Mouse (Mus musculus) T-helper 17 cell (primary cell): ENCODE data around the gene Sergef.

Experiments
- in situ Hi-C, 2 experiments: fragments of 300-600 bp; cut with MboI, MseI; formaldehyde crosslinking; loops; 1 replicate in 1 of 2; 2 replicates in 1 of 2; pipeline ENCODE4 v1.15.1; 2025; ENCODE audit warnings: high pct_unique_total_duplicates in 2 of 2

The Sergef gene

DNA sequence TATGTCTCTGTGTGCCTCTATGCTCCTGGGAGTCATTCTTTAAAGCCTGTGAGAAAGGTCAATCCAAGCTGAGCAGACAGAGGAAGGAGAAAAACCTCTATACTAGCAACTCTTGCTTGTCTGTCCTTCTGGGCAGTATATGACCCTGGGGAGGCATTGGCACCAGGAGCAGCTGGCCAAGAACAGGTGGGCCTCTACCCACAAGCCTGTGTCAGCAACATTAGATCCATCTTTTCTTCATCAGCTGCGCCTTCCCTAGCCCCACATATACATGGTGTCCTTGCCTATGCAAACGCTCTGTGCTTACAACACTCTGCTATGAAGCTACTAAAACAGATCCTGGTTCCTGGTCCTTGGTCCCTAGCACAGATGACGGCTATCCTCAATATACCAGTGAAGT is 97.5 kb downstream of the Sergef start:
- in situ Hi-C loops = no loop called here

DNA sequence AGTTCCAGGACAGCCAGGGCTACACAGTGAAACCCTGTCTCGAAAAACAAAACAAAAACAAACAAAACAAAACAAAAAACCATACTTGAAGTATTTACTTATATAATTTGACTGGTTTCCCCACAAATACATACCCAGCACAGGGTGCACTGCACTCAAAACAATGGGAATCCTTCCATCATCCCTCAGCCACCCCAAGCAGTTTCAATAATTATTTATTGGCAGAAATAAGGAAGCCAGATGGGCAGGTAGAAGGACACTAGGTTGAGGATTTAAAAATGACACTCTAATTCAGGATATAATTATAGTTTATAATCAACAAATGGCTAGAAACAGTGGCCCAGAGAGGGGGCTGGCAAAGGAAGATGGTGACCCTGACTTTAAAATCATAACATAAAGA is 99.0 kb downstream of the Sergef start:
- in situ Hi-C loops = no loop called here

DNA sequence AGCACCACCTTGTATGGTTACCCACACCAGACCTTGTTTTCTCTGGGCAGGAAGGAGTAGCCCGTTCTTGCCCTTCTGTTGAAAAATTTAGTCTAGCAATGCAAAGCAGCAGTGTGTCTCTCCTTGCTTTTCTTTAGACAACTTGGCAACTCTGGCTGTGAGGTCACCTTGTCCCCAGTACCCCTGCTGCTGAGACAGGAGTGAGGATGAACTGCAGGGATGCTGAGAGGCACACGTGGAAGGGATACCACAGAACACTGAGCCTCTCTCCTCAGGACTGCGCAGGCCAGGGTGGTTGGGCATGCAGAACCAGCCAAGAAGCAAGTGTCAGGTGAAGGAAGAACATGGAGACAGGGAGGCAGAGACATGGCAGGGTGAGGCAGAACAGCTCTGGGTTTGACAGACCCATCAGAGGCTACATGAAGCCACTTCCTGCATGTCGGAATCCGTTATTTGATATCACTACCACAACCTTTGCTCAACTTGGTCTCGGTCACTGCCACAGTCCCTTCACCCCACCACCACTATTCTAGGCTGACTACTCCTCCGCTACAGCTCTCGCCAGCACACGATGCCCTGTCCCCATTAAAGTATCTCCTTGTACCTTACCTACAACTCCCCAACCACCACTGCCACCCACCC is 103.0 kb downstream of the Sergef start:
- in situ Hi-C loops = no loop called here

DNA sequence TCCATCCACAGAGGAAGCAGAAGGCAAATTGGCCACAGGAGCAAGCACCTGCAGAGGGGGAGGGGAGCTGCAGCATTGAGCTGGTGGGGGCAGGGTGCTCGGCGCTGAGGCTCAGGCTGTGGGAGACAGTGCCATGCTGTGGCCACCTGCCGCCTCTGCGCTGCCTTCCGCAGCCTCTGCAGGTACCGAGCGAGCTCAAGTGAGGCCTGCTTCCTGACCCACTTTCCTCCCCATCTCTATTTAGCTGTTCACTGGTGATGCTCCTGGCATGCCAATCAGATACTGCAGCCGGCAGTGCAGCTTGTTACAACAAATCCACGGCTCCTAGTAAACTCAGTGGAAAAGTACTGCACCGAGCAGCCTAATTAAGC is 104.2 kb downstream of the Sergef start:
- in situ Hi-C loops = no loop called here

DNA sequence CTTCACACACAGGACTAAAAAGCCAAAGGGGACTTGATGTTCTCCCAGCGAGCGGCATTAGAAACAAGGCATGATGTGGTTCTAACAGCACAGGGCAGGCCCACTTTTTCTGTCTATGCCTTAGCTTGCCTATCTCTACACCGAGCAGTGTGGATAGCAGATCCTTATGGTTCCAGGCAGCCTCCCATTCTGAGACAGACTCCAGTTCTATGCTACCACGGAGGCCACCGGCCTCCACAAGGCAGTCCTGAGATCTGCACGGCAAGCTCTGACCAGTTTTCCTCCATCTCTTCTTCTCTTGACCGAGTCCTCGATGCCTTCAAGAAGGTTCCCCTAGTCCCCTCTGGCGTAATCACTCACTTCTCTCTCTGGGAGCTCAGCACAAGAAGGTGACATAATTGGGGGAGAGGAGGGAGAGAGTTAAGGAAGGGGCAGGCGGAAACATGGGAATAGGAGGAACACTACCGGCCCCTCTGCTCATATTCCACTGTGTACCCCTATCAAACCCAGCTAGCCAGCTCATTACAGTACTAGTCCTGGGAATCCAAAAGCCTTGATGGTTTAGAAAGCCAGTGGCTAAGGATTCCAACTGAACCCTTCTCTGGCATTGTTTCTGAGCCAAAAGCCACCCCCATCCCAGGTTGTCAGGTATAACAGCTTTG is 104.7 kb downstream of the Sergef start:
- in situ Hi-C loops = no loop called here

DNA sequence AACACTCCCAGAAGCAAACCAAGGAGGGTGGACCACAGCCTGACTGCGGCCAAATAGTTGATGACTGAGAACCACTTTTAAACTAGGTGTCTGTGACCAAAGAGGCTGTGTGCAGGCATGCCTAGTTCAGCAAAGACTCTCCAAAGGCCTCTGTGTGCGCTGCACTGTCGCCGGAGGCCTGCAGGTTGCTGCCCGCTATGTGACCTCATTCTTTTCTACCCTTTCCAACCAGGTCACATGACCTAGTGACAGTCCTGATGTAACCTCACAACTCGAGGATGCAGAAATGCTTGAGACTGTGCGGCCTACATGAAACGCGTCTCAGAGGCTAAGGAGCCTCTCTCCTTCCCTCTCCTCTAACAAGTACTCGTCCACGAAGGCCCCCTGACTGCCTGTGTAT is 106.1 kb downstream of the Sergef start:
- in situ Hi-C loops = no loop called here

DNA sequence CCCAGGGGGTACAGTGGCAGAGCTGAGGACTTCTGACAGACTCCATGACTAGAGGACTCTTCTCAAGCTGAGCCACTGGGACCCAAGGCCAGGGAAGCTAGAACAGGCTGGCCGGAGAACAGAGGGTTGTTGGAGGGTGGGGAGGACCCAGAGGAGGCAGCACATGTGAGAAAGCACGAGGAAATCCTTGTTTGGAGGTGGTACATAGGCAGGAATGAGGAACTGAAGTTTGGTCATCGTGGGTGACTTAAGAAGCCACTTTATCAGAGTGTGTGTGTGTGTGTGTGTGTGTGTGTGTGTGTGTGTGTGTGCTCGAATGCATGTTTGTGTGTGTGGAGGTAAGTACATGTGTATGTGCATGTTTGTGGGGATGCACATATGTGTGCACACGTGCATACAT is 108.3 kb downstream of the Sergef start:
- in situ Hi-C loops = no loop called here

DNA sequence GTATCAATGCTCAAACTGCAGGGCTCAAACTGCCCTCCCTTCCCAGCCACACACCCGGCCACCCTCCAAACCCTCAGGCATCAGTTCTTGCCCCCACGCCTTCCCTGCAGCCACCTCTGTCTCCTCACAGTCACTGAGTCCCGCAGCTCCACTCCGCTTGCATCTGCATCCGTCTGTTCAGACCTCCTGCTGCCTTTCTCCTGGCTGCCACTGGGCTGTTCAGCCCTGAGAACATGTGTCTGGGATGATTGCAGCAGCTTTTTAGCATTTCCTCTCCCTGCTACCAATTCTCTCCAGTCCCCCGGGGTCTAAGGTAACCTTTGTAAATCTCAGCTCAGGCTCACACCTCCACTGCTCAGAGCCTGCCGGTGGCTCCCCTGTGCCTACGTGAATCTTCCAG is 109.7 kb downstream of the Sergef start:
- in situ Hi-C loops = no loop called here

DNA sequence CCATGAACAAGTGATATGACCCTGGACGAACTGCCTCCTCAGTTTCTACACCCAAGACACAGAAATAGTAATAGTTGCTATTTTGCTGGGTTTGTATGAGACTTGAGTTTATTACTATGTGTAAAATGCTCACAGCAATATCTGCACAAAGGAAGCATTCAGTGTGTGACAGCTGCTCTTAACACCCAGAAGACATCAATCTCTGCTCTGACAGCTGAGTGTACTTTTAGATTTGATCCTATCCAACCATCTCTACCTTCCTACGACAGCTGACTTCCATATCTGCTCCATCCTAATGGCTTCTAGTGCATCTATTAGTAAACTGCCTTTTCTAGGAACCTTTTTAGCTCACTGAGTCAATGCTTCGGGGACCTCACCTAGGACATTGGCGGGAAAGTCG is 110.3 kb downstream of the Sergef start:
- in situ Hi-C loops = no loop called here

DNA sequence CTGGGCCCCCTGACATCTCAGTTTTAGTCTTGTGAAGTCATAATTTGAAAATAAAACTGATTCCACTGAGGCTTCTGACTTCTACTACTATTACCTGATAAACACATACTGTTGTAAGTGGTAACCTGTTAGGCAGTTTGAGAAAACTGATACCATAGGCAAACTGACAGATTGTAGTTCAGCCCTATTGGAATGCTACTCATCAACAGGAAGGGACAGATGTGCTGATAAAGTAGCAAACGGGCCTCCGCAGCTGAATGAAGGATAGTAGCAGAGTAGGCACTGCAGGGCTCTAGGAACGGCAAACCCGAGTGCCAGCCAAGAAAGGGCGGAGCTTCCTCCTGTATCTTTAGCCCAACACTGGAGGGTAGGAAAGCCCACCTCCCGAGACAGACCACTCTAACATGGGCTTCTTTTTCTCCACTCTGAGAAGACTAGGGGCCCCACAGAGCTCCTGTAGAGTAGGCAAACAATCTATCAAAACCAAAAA is 112.9 kb downstream of the Sergef start:
- in situ Hi-C loops = no loop called here

DNA sequence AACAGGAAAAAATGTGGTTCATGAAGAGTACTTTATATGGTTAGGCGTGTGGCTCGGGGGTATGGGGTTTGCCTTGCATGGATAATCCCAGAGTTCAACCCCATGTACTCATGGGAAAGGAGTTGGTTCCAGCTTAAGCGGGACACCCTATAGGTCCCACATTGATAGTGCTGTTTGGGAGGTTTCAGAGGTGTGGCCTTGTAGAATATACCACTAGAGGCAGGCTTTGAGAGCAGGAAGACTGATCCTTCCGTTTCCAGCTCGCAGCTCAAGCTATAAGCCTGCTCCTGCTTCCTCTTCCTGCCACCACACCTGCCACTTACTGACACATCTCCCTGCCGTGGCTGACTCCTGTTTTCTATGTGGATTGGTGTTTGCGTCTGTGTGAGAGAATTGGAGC is 116.4 kb downstream of the Sergef start:
- in situ Hi-C loops = no loop called here

DNA sequence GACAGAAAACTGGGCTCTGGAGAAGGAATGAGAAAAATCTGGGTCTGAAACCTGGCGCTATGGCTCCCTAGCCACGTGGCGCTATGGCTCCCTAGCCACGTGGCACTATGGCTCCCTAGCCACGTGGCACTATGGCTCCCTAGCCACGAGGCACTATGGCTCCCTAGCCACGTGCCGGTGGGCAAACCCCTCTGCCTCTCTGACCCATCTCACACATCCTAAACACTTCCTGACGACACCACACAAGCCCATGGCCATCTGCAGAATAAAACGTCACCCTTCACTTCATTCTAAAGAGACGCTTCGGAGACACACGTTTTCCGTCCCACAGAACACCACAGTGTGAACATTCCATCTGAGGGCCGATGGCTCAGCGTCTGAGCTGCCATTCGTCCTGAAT is 117.8 kb downstream of the Sergef start:
- in situ Hi-C loops = no loop called here

DNA sequence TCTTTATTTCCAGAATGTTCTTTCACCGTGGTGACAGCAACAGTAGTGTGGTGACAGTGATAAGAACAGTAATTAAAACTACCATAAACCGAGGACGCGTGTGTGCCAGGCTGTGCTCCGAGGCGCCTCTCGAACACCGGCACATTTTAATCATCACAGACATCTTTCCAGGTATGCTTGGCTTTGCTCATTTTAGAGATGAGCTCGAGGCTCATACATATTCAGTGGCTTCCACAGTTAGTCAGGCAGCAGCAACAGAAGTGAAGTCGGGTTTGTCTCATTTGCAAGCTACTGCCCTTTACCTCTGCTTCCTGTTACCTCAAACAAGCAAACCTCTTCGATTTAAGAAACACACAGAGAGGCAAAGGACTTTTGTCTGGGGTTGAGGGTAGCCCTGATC is 120.5 kb downstream of the Sergef start:
- in situ Hi-C loops = no loop called here

DNA sequence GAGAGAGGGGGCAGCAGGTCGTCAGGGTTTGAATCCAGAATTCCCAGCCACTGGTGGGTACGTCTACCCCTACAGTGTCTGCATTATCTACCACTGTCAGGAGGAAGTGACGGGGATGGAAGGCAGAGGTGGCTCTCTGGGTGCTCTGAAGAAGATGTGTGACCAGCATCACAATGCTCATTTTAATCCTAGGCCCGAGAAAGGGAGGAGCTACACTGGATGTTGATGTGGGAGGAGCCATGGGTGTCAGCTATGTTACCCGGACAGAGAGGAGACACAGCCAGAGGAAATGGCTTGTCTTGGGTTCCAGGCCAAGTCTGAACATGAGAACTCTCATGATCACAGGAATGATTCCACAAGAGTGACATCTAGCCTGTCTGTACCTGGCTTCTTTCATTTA is 122.4 kb downstream of the Sergef start:
- in situ Hi-C loops = no loop called here

DNA sequence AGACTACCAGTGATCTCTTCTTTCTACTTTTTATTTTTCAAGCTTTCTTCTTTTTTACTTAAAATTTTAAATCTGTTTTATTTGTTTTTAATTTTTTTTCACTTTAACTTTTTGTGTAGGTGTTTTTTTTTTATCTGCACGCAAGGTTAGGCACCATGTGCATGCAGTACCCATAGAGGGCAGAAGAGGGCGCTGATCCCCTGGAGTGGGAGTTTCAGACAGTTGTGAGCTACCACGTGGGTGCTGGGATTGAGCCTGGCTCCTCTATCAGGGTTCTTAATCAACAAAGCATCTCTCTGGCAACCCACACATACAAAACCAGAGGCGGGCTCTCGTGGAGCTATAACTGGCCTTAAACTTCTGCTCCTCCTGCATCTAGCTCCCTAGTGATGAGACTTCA is 123.6 kb downstream of the Sergef start:
- in situ Hi-C loops = no loop called here

DNA sequence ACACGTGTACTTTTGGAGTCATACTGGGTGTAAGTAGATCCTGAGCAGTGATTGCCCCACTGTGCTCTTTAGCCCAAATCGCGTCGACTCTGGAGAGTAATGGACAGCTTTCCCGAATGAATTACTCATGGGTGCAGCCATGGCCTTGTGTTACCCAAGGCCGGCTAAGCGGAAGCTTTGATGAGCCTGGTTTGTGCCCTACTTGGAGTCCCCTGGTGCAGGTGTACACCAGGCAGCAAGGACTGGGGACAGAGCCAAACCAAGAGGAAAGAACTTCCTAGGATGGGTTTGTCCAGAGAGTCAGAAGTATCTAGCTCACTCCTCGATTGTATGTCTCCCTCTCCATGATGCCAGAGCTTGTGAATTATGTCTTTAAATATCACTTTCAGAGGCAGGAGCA is 124.6 kb downstream of the Sergef start:
- in situ Hi-C loops = no loop called here

DNA sequence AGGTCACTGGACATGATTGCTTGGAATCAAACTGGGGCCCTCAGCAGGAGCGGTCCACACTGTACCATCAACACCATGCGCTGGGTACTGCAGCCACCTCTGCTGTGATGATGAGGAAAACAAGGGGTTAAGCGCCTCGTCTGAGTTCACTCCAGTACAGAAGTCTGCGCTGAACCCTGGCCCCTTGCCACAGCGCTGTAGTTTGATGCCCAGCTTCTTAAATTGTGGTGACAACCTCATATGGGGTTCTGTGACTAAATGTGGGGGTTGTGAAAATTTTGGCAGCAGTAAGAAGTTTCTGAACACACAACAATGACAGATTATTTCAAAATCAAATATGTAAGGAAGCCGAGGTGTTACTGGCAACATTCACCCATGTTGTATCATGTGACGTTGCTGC is 126.0 kb downstream of the Sergef start:
- in situ Hi-C loops = no loop called here

DNA sequence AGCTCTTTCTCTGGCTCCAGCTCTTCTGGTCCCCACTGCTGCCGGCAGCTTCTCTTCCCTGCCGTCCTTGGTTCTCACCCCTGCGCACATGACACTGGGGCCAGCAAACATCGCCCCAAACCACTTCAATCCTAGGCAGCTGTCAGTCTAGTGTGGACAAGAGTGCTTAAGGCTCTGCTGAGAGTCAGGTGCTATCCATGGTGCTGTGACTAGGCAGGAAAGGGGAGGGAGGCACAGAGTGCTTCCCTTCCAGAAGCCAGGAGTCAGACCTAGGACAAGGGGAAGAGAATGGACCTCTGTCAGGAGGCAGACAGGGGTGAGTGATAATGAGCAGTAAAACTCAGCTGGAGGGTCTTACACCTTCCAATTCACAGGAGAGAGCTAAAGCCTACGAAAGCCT is 126.8 kb downstream of the Sergef start:
- in situ Hi-C loops = no loop called here

DNA sequence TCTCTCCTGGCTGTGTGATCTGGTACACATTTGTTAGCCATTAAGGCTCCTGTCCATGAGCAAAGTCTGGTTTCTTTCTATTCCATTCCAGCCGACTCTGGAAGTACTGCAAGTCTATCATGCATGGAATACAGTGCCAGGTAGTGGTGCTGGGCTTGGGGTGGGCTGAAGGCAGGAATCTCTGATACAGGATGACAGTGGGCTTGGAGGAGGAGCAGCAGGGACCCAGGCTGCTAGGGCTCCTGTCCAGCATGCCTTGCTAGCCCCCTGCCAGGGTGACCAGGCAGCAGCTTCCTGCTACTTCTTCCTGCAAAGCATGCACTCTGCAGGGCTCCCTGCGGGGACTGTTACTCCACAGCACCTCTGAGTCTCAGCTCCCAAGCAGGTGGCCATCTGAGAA is 128.8 kb downstream of the Sergef start:
- in situ Hi-C loops = no loop called here

DNA sequence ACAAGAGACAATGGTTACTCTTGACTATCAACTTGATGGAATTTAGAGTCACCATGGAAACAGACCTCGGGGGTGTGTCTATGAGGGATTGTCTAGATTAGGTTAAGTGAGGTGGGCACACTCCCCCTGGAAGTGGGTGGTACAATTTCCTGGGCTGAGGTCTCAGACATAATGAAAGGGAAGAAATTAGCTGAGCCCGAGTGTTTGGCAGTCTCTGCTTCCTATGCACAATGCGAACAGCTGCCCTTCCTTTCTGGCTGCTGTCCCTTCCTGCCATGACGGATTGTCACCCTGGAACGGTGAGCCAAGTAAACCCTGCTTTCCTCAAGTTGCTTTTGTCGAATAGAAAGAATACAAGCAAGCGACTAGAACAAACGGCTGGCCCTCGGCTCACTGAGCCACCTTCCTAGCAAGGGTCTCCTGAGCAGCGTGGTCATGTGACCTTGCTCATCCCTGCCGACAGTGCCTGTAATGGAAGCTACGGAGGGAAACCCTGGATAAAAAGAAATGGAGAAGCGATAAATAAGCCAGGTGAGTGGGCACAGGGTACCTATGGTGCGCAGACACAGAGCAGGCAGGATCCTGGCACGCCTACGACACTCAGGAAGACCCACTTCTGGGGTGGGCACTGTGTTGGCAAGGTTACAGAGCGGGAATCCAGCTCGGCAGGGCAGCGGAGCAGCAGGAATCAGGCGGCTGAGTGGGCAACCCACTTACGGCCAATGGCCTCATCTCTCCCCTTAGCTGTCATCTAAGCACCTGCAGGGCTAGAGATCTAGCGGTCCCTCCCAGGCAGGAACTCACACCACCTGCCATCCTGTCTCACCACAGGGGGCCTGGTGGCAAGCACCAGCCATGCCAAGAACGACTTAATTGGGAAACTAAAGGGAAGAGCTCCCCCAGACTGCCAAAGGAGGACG is 130.0 kb downstream of the Sergef start:
- in situ Hi-C loops = no loop called here

DNA sequence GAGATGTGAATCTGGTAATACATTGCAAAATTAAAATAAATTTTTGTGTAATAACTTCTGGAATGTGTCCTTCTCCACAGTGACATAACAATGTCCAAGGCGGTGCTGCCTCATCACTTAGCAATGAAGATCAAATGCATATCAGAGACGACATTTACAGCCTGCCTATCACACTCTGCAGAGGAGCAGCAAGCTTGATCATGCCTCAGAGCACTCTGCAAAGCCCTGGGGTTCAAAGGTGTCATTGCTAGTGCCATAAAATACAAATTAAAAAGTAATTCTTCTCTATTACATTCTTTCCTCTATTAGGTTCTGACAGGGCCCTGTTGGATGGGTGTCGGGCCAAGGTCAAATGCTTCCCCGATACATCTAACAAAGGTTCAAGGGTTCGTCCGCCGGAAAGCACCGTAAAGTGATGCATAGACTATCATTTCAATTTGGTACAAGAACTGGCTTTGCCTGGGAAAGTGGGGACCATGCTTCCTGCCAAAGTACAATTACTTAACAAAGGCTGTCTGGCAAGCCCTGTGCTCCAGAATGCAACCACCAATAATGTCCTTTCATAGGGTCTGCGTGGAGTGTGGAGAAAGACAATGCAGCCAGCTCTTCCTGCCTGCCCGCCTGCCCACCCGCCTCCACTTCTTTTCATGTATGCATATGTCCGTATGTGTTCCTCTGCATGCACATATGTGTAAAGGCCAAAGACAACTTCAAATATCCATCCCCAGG is 130.9 kb downstream of the Sergef start:
- in situ Hi-C loops = no loop called here

DNA sequence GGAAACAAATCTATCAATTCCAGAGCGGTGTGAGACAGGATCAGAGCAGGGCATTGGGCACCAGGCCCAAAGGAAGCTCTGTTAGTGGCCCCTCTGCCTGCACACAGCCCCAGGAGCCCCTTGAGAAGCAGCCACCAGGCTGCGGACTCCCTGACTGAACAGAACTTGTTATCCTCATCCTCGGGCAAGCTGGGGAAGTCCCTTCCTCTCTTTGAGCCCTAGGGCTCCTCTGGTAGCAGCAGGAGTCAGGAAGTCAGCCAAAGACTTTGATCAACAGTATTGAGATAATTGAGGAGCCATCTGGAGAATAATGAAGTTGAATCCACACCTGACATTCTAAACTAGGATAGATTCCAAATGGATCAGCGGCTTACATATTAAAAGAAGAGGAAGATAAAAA is 135.4 kb downstream of the Sergef start:
- in situ Hi-C loops = no loop called here
